Mouse (Mus musculus): Measurements from ENCODE around the gene Zfp518a. TPM values are rescaled to one million over a fixed set of nuclear protein-coding genes. Genes with fewer than 3 reads are reported as not detected.

Gene Zfp518a
- total and polyA plus RNA-seq, 2 experiments from 2014 or later = 2.3 to 18.4 TPM

- Histone ChIP-seq H3K4me2 (ENCODE audit: low read depth) (no peak overlapping the region), H3K27ac (ENCODE audit: low read depth, low read length) (no peak overlapping the region), H3K27me3 (ENCODE audit: insufficient read depth, low read length) (no peaks in the 10 kb centered on the region), H3K4me1 (ENCODE audit: insufficient read depth) (no peaks in the 10 kb centered on the region), H3K9ac (no peak overlapping the region), H3K4me3 (ENCODE audit: low read depth, low read length) (no peak overlapping the region), H3K9me3 (ENCODE audit: low read length) (0 out of 2 replicates have a peak, but pooled peaks cover 4% of the 10 kb centered on the region), H3K36me3 (ENCODE audit: insufficient read depth) (no peaks in the 10 kb centered on the region)
- WGBS = 30% methylated on average over 5 of the region's 5 CpGs
- ATAC-seq (no peak), DNase-seq (no peak)
- no peak for TF ChIP-seq CTCF (IDR thresholded peaks at IDR 0.05; ENCODE audit: low read depth)
Measured at GRCm38 (mm10) chr19:40936038-40936437, 41.5 kb downstream of the Zfp518a start.

GRCm38 (mm10) chr19:40943552-40943951 is 49.0 kb downstream of the Zfp518a start:
- H3K9ac ChIP-seq = no peak overlapping the region
- WGBS = 87% methylated on average over 7 of the region's 7 CpGs
- ATAC-seq = no peak
- 0 out of 2 replicates have a peak, but pooled peaks cover 4% of the 10 kb centered on the region for H3K9me3 ChIP-seq (ENCODE audit: low read length)
- no peak overlapping the region for H3K27ac ChIP-seq (ENCODE audit: low read depth, low read length)
- TF ChIP-seq CTCF (IDR thresholded peaks at IDR 0.05; ENCODE audit: low read depth) = no peak
- no peak for DNase-seq
- H3K4me1 ChIP-seq (ENCODE audit: insufficient read depth) = no peaks in the 10 kb centered on the region
- H3K4me2 ChIP-seq (ENCODE audit: low read depth) = no peak overlapping the region
- no peaks in the 10 kb centered on the region for H3K36me3 ChIP-seq (ENCODE audit: insufficient read depth)
- H3K4me3 ChIP-seq (ENCODE audit: low read depth, low read length) = no peak overlapping the region
- no peaks in the 10 kb centered on the region for H3K27me3 ChIP-seq (ENCODE audit: insufficient read depth, low read length)

GRCm38 (mm10) chr19:40946937-40947577 is 52.6 kb downstream of the Zfp518a start:
- Histone ChIP-seq H3K4me3 (ENCODE audit: low read depth, low read length) (no peak overlapping the region), H3K27me3 (ENCODE audit: insufficient read depth, low read length) (no peaks in the 10 kb centered on the region), H3K36me3 (ENCODE audit: insufficient read depth) (no peaks in the 10 kb centered on the region), H3K4me2 (ENCODE audit: low read depth) (no peak overlapping the region), H3K4me1 (ENCODE audit: insufficient read depth) (no peaks in the 10 kb centered on the region), H3K9ac (no peak overlapping the region), H3K9me3 (ENCODE audit: low read length) (no peaks in the 10 kb centered on the region), H3K27ac (ENCODE audit: low read depth, low read length) (no peak overlapping the region)
- ATAC-seq (no peak), DNase-seq (no peak)
- TF ChIP-seq CTCF (IDR thresholded peaks at IDR 0.05; ENCODE audit: low read depth) = no peak
- WGBS = 82% methylated on average over 4 of the region's 4 CpGs

GRCm38 (mm10) chr19:40958981-40959380 is 64.5 kb downstream of the Zfp518a start:
- Histone ChIP-seq H3K4me3 (ENCODE audit: low read depth, low read length) (no peak overlapping the region), H3K9ac (no peak overlapping the region), H3K27me3 (ENCODE audit: insufficient read depth, low read length) (no peaks in the 10 kb centered on the region), H3K36me3 (ENCODE audit: insufficient read depth) (no peaks in the 10 kb centered on the region), H3K27ac (ENCODE audit: low read depth, low read length) (no peak overlapping the region), H3K4me1 (ENCODE audit: insufficient read depth) (no peaks in the 10 kb centered on the region), H3K4me2 (ENCODE audit: low read depth) (no peak overlapping the region), H3K9me3 (ENCODE audit: low read length) (no peaks in the 10 kb centered on the region)
- DNase-seq (no peak), ATAC-seq (no peak)
- no peak for TF ChIP-seq CTCF (IDR thresholded peaks at IDR 0.05; ENCODE audit: low read depth)
- WGBS = 17% methylated on average over 1 of the region's 1 CpGs

- no peak overlapping the region for H3K4me3 ChIP-seq (ENCODE audit: low read depth, low read length)
- no peak for ATAC-seq
- no peak overlapping the region for H3K4me2 ChIP-seq (ENCODE audit: low read depth)
- no peaks in the 10 kb centered on the region for H3K36me3 ChIP-seq (ENCODE audit: insufficient read depth)
- no peaks in the 10 kb centered on the region for H3K4me1 ChIP-seq (ENCODE audit: insufficient read depth)
- no peak overlapping the region for H3K9ac ChIP-seq
- 49% methylated on average over 12 of the region's 12 CpGs for WGBS
- no peaks in the 10 kb centered on the region for H3K27me3 ChIP-seq (ENCODE audit: insufficient read depth, low read length)
- no peak overlapping the region for H3K27ac ChIP-seq (ENCODE audit: low read depth, low read length)
- DNase-seq = peak; percentile 31
- TF ChIP-seq CTCF (IDR thresholded peaks at IDR 0.05; ENCODE audit: low read depth) = peak; percentile 54
- H3K9me3 ChIP-seq (ENCODE audit: low read length) = no peaks in the 10 kb centered on the region
Measured at GRCm38 (mm10) chr19:40962988-40963387, 68.5 kb downstream of the Zfp518a start.

GRCm38 (mm10) chr19:40964367-40964891 is 69.9 kb downstream of the Zfp518a start:
- DNase-seq = no peak
- no peak for ATAC-seq
- H3K4me3 ChIP-seq (ENCODE audit: low read depth, low read length) = no peak overlapping the region
- 24% methylated on average over 3 of the region's 3 CpGs for WGBS
- H3K4me2 ChIP-seq (ENCODE audit: low read depth) = no peak overlapping the region
- H3K36me3 ChIP-seq (ENCODE audit: insufficient read depth) = no peaks in the 10 kb centered on the region
- H3K9me3 ChIP-seq (ENCODE audit: low read length) = no peaks in the 10 kb centered on the region
- no peaks in the 10 kb centered on the region for H3K27me3 ChIP-seq (ENCODE audit: insufficient read depth, low read length)
- no peaks in the 10 kb centered on the region for H3K4me1 ChIP-seq (ENCODE audit: insufficient read depth)
- H3K9ac ChIP-seq = no peak overlapping the region
- no peak for TF ChIP-seq CTCF (IDR thresholded peaks at IDR 0.05; ENCODE audit: low read depth)
- H3K27ac ChIP-seq (ENCODE audit: low read depth, low read length) = no peak overlapping the region

GRCm38 (mm10) chr19:40964936-40965850 is 70.7 kb downstream of the Zfp518a start:
- 76% methylated on average over 6 of the region's 6 CpGs for WGBS
- Histone ChIP-seq H3K9me3 (ENCODE audit: low read length) (no peaks in the 10 kb centered on the region), H3K4me1 (ENCODE audit: insufficient read depth) (no peaks in the 10 kb centered on the region), H3K27ac (ENCODE audit: low read depth, low read length) (no peak overlapping the region), H3K4me2 (ENCODE audit: low read depth) (no peak overlapping the region), H3K4me3 (ENCODE audit: low read depth, low read length) (no peak overlapping the region), H3K36me3 (ENCODE audit: insufficient read depth) (no peaks in the 10 kb centered on the region), H3K27me3 (ENCODE audit: insufficient read depth, low read length) (no peaks in the 10 kb centered on the region), H3K9ac (no peak overlapping the region)
- DNase-seq = no peak
- TF ChIP-seq CTCF (IDR thresholded peaks at IDR 0.05; ENCODE audit: low read depth) = no peak
- no peak for ATAC-seq

Small RNA genes within 50 kb of the gene (microRNA-seq; reads per million reads assigned to microRNA genes)
- gene Mir8092 = 0 to 0.12 reads per million in 2 experiments

Other genes with a start within 250 kb of the Zfp518a start
- gene Cc2d2b, start 146.0 kb upstream of the Zfp518a start, total RNA-seq (2014; rRNA removed) = 0.24 and 1.7 TPM in 2 replicates
- gene Cc2d2b, start 146.0 kb upstream of the Zfp518a start, polyA plus RNA-seq (2015; fragmentation: Nextera tagmentation; extraction: Ambion mirVana) = 0.28 and 0.38 TPM in 2 replicates
- gene Ccnj, start 63.4 kb upstream of the Zfp518a start, total RNA-seq (2014; rRNA removed) = 10.5 and 12.1 TPM in 2 replicates
- gene Ccnj, start 63.4 kb upstream of the Zfp518a start, polyA plus RNA-seq (2015; fragmentation: Nextera tagmentation; extraction: Ambion mirVana) = 8.7 and 9.2 TPM in 2 replicates
- gene Blnk, start 99.8 kb downstream of the Zfp518a start, total RNA-seq (2014; rRNA removed) = 0.08 and 1.1 TPM in 2 replicates
- gene Blnk, start 99.8 kb downstream of the Zfp518a start, polyA plus RNA-seq (2015; fragmentation: Nextera tagmentation; extraction: Ambion mirVana) = 1.2 and 1.8 TPM in 2 replicates
- gene Dntt, start 134.6 kb downstream of the Zfp518a start, total RNA-seq (2014; rRNA removed) = 0.10 and 0.23 TPM in 2 replicates
- 0.14 and 0.23 TPM in 2 replicates for gene Dntt, start 134.6 kb downstream of the Zfp518a start, polyA plus RNA-seq (2015; fragmentation: Nextera tagmentation; extraction: Ambion mirVana)
- gene Opalin, start 182.4 kb downstream of the Zfp518a start, total RNA-seq (2014; rRNA removed) = not detected in 2 replicates
- not detected in 2 replicates for gene Opalin, start 182.4 kb downstream of the Zfp518a start, polyA plus RNA-seq (2015; fragmentation: Nextera tagmentation; extraction: Ambion mirVana)

All from forebrain, postnatal 0 days (tissue).